Mouse (Mus musculus) spleen, adult 2 months (tissue): Measurements from ENCODE around the gene Tap1.

Experiments used
- CTCF ChIP-seq: fragments of 200-500 bp; IDR thresholded peaks from 2 replicates; pipeline ENCODE4 v1.5.1; 2011; ENCODE audit warnings: mild to moderate bottlenecking, inconsistent platforms; ENCODE audit not compliant: insufficient read depth, insufficient read length, insufficient replicate concordance; ENCODE audit errors: extremely low read depth
- POLR2A ChIP-seq: fragments of 200-500 bp; IDR thresholded peaks from 2 replicates; pipeline ENCODE4 v1.6.1; 2011; ENCODE audit warnings: low read depth, low read length, inconsistent platforms

DNA sequence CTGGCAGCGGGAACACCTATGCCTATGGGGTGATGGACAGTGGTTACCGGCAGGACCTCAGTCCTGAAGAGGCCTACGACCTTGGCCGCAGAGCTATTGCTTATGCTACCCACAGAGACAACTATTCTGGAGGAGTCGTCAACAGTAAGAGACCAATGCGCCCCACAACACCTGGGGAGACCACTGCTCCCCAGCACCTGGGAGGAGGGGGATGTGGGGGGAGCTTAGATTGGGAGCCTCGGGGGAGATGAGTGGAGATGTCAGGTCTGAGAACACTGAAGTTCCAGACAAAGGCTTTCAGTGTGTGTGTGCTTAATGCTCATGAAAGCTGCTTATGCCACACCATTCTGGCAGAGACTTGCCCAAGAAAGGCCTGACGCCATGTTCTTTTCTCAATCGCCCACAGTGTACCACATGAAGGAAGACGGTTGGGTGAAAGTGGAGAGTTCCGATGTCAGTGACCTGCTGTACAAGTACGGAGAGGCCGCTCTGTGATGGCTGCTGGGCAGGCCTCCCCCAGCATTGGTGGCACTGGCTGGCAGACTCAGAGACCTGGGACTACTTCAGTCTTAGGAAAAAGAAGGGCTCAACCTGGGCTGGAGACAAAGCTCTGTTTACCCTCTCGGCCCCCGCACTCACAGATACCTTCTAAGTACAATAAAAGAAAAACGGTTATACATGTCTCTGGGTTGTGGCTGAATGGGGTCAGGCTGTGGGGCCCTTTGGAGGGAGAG is 13.6 kb downstream of the Tap1 start:
- TF ChIP-seq CTCF (no peak), POLR2A (no peak)
